Mouse (Mus musculus): ENCODE results near the gene Fryl. TPM values are rescaled to one million over a fixed set of nuclear protein-coding genes. Genes with fewer than 3 reads are reported as not detected.
A peak's percentile ranks its signal among the peaks of the same experiment; 100 is the strongest.

The Fryl gene
- polyA plus RNA-seq, 1 experiment from 2014 or later, result 20.8 TPM

- Histone ChIP-seq H3K36me3 (ENCODE audit: control insufficient read depth, insufficient read depth, low read length) (no peaks in the 10 kb centered on the region; the same call in 1 of the 2 replicates), H3K9ac (ENCODE audit: low read length) (no peak overlapping the region), H3K4me3 (ENCODE audit: low read depth, low read length) (no peak overlapping the region), H3K27me3 (ENCODE audit: control insufficient read depth, insufficient read depth, low read length) (no peaks in the 10 kb centered on the region), H3K27ac (replicated peaks) (no peak overlapping the region), H3K9me3 (ENCODE audit: control insufficient read depth, low read length) (no peaks in the 10 kb centered on the region), H3K4me2 (replicated peaks; ENCODE audit: low read depth) (no peak overlapping the region), H3K4me1 (replicated peaks; ENCODE audit: control insufficient read depth, insufficient read depth) (no peaks in the 10 kb centered on the region)
- WGBS, result 90% methylated on average over 29 of the region's 29 CpGs
- DNase-seq (ENCODE audit: low spot score) (no peak), ATAC-seq (ENCODE audit: low FRiP score, low TSS enrichment) (no peak)
- no peak for TF ChIP-seq EP300 (optimal IDR thresholded peaks at IDR 0.05)
- TF ChIP-seq CTCF (IDR thresholded peaks at IDR 0.05; ENCODE audit: low read depth), result no peak
Observed at GRCm38 (mm10) chr5:73132998-73133832, 123.2 kb downstream of the Fryl start.

- DNase-seq (ENCODE audit: low spot score) (no peak), ATAC-seq (ENCODE audit: low FRiP score, low TSS enrichment) (no peak; the same call in 1 of the 2 replicates)
- H3K4me1 ChIP-seq (replicated peaks; ENCODE audit: control insufficient read depth, insufficient read depth), result no peaks in the 10 kb centered on the region
- H3K4me2 ChIP-seq (replicated peaks; ENCODE audit: low read depth), result no peak overlapping the region
- no peak overlapping the region for H3K9ac ChIP-seq (ENCODE audit: low read length)
- no peak overlapping the region for H3K4me3 ChIP-seq (ENCODE audit: low read depth, low read length)
- H3K27ac ChIP-seq (replicated peaks), result no peak overlapping the region
- no peaks in the 10 kb centered on the region for H3K9me3 ChIP-seq (ENCODE audit: control insufficient read depth, low read length)
- WGBS, result 84% methylated on average over 6 of the region's 6 CpGs
- no peaks in the 10 kb centered on the region; the same call in 1 of the 2 replicates for H3K36me3 ChIP-seq (ENCODE audit: control insufficient read depth, insufficient read depth, low read length)
- TF ChIP-seq CTCF (IDR thresholded peaks at IDR 0.05; ENCODE audit: low read depth) (no peak), EP300 (optimal IDR thresholded peaks at IDR 0.05) (no peak)
- H3K27me3 ChIP-seq (ENCODE audit: control insufficient read depth, insufficient read depth, low read length), result no peaks in the 10 kb centered on the region
Observed at GRCm38 (mm10) chr5:73130984-73131383, 125.4 kb downstream of the Fryl start.

- Histone ChIP-seq H3K27ac (replicated peaks) (no peak overlapping the region), H3K36me3 (ENCODE audit: control insufficient read depth, insufficient read depth, low read length) (no peaks in the 10 kb centered on the region; the same call in 1 of the 2 replicates), H3K9me3 (ENCODE audit: control insufficient read depth, low read length) (no peaks in the 10 kb centered on the region), H3K27me3 (ENCODE audit: control insufficient read depth, insufficient read depth, low read length) (no peaks in the 10 kb centered on the region), H3K4me2 (replicated peaks; ENCODE audit: low read depth) (no peak overlapping the region), H3K9ac (ENCODE audit: low read length) (no peak overlapping the region), H3K4me1 (replicated peaks; ENCODE audit: control insufficient read depth, insufficient read depth) (no peaks in the 10 kb centered on the region), H3K4me3 (ENCODE audit: low read depth, low read length) (no peak overlapping the region)
- no peak for TF ChIP-seq CTCF (IDR thresholded peaks at IDR 0.05; ENCODE audit: low read depth)
- TF ChIP-seq EP300 (optimal IDR thresholded peaks at IDR 0.05), result no peak
- no peak for DNase-seq (ENCODE audit: low spot score)
- 61% methylated on average over 5 of the region's 5 CpGs for WGBS
- ATAC-seq (ENCODE audit: low FRiP score, low TSS enrichment), result 0 out of 2 replicates have a peak, but pooled peaks have one; percentile 17
Observed at GRCm38 (mm10) chr5:73129871-73130270, 126.5 kb downstream of the Fryl start.

- H3K9ac ChIP-seq (ENCODE audit: low read length), result no peak overlapping the region
- H3K27me3 ChIP-seq (ENCODE audit: control insufficient read depth, insufficient read depth, low read length), result no peaks in the 10 kb centered on the region
- ATAC-seq (ENCODE audit: low FRiP score, low TSS enrichment) (0 out of 2 replicates have a peak, but pooled peaks have one; percentile 32), DNase-seq (ENCODE audit: low spot score) (no peak)
- 77% methylated on average over 13 of the region's 13 CpGs for WGBS
- TF ChIP-seq EP300 (optimal IDR thresholded peaks at IDR 0.05), result no peak
- peak; percentile 41 for TF ChIP-seq CTCF (IDR thresholded peaks at IDR 0.05; ENCODE audit: low read depth)
- H3K4me1 ChIP-seq (replicated peaks; ENCODE audit: control insufficient read depth, insufficient read depth), result no peaks in the 10 kb centered on the region
- H3K9me3 ChIP-seq (ENCODE audit: control insufficient read depth, low read length), result no peaks in the 10 kb centered on the region
- H3K36me3 ChIP-seq (ENCODE audit: control insufficient read depth, insufficient read depth, low read length), result peaks cover 9% of the 10 kb centered on the region
- H3K27ac ChIP-seq (replicated peaks), result no peak overlapping the region
- H3K4me3 ChIP-seq (ENCODE audit: low read depth, low read length), result no peak overlapping the region
- no peak overlapping the region for H3K4me2 ChIP-seq (replicated peaks; ENCODE audit: low read depth)
Observed at GRCm38 (mm10) chr5:73119969-73120725, 136.3 kb downstream of the Fryl start.

GRCm38 (mm10) chr5:73119524-73119923 lies 136.9 kb downstream of the Fryl start:
- no peak for ATAC-seq (ENCODE audit: low FRiP score, low TSS enrichment)
- WGBS, result 76% methylated on average over 5 of the region's 5 CpGs
- Histone ChIP-seq H3K27ac (replicated peaks) (no peak overlapping the region), H3K4me3 (ENCODE audit: low read depth, low read length) (no peak overlapping the region), H3K9me3 (ENCODE audit: control insufficient read depth, low read length) (no peaks in the 10 kb centered on the region), H3K4me2 (replicated peaks; ENCODE audit: low read depth) (no peak overlapping the region), H3K9ac (ENCODE audit: low read length) (no peak overlapping the region), H3K36me3 (ENCODE audit: control insufficient read depth, insufficient read depth, low read length) (peaks cover 9% of the 10 kb centered on the region), H3K27me3 (ENCODE audit: control insufficient read depth, insufficient read depth, low read length) (no peaks in the 10 kb centered on the region), H3K4me1 (replicated peaks; ENCODE audit: control insufficient read depth, insufficient read depth) (no peaks in the 10 kb centered on the region)
- no peak for DNase-seq (ENCODE audit: low spot score)
- TF ChIP-seq EP300 (optimal IDR thresholded peaks at IDR 0.05) (no peak), CTCF (IDR thresholded peaks at IDR 0.05; ENCODE audit: low read depth) (no peak)
